Mouse (Mus musculus) v-Abl transformed pro-B cells (cell line): ENCODE measurements around the gene Map3k20.

ENCODE experiments used
- in situ Hi-C, 2 experiments: fragments of 400-800 bp; cut with MboI; formaldehyde crosslinking; loops; one replicate each; pipeline ENCODE4 v1.15.1; 2025; ENCODE audit not compliant: unreplicated experiment in 2 of 2

The Map3k20 gene

GRCm38 (mm10) chr2:72405621-72406555 lies 120.5 kb downstream of the Map3k20 start:
- in situ Hi-C loops = loop anchor here in 1 of 2 experiments (10.0 kb wide), 2 partner anchors 649 to 979 kb away; partner anchors contain the start of gene Gpr155

GRCm38 (mm10) chr2:72406701-72407100 lies 121.3 kb downstream of the Map3k20 start:
- in situ Hi-C loops = loop anchor here in 1 of 2 experiments (10.0 kb wide), 2 partner anchors 648 to 978 kb away; partner anchors contain the start of gene Gpr155

GRCm38 (mm10) chr2:72407341-72408092 lies 122.1 kb downstream of the Map3k20 start:
- in situ Hi-C loops = loop anchor here in 1 of 2 experiments (10.0 kb wide), 2 partner anchors 647 to 977 kb away; partner anchors contain the start of gene Gpr155

- in situ Hi-C loops = loop anchor here in 1 of 2 experiments (10.0 kb wide), 2 partner anchors 645 to 975 kb away; partner anchors contain the start of gene Gpr155
These were observed 124.5 kb downstream of the Map3k20 start for GRCm38 (mm10) chr2:72409968-72410367.

GRCm38 (mm10) chr2:72412266-72412665 lies 126.8 kb downstream of the Map3k20 start:
- in situ Hi-C loops = no loop called here

- in situ Hi-C loops = no loop called here
These were observed 130.0 kb downstream of the Map3k20 start for GRCm38 (mm10) chr2:72415416-72415815.

- in situ Hi-C loops = no loop called here
These were observed 131.0 kb downstream of the Map3k20 start for GRCm38 (mm10) chr2:72416095-72417080.

GRCm38 (mm10) chr2:72420561-72420960 lies 135.1 kb downstream of the Map3k20 start:
- in situ Hi-C loops = no loop called here

- in situ Hi-C loops = no loop called here
These were observed 139.2 kb downstream of the Map3k20 start for GRCm38 (mm10) chr2:72424656-72425055.

GRCm38 (mm10) chr2:72426776-72427175 lies 141.3 kb downstream of the Map3k20 start:
- in situ Hi-C loops = no loop called here

- in situ Hi-C loops = no loop called here
These were observed 141.9 kb downstream of the Map3k20 start for GRCm38 (mm10) chr2:72427288-72427687.

GRCm38 (mm10) chr2:72438941-72439533 lies 153.6 kb downstream of the Map3k20 start:
- in situ Hi-C loops = no loop called here

- in situ Hi-C loops = no loop called here
These were observed 155.6 kb downstream of the Map3k20 start for GRCm38 (mm10) chr2:72441010-72441409.

- in situ Hi-C loops = no loop called here
These were observed 157.4 kb downstream of the Map3k20 start for GRCm38 (mm10) chr2:72442825-72443224.

- in situ Hi-C loops = no loop called here
These were observed 158.5 kb downstream of the Map3k20 start for GRCm38 (mm10) chr2:72443960-72444359.

- in situ Hi-C loops = loop anchor here in 1 of 2 experiments (5.0 kb wide), 1 partner anchor 44 kb away; no protein-coding TSS in a partner anchor
These were observed 160.7 kb downstream of the Map3k20 start for GRCm38 (mm10) chr2:72446106-72446505.

GRCm38 (mm10) chr2:72446615-72447014 lies 161.2 kb downstream of the Map3k20 start:
- in situ Hi-C loops = loop anchor here in 1 of 2 experiments (5.0 kb wide), 1 partner anchor 44 kb away; no protein-coding TSS in a partner anchor

GRCm38 (mm10) chr2:72453563-72453962 lies 168.1 kb downstream of the Map3k20 start:
- in situ Hi-C loops = no loop called here

- in situ Hi-C loops = no loop called here
These were observed 170.8 kb downstream of the Map3k20 start for GRCm38 (mm10) chr2:72456189-72456588.
